Mouse (Mus musculus) subcutaneous adipose tissue, adult 2 months (tissue): ENCODE data around the gene Pigb. TPM values are rescaled to one million over a fixed set of nuclear protein-coding genes. Genes with fewer than 3 reads are reported as not detected.

Experiments used
- polyA plus RNA-seq: library from polyadenylated mRNA; depleted of rRNA; stranded (reverse); fragments of >200 nt; gene quantifications from 2 replicates; pipeline ENCODE4 v1.2.3, GENCODE M21; 2012; ENCODE audit warnings: low replicate concordance; rRNA removed

Gene Pigb
- polyA plus RNA-seq: 9.0 and 16.6 TPM in 2 replicates

DNA sequence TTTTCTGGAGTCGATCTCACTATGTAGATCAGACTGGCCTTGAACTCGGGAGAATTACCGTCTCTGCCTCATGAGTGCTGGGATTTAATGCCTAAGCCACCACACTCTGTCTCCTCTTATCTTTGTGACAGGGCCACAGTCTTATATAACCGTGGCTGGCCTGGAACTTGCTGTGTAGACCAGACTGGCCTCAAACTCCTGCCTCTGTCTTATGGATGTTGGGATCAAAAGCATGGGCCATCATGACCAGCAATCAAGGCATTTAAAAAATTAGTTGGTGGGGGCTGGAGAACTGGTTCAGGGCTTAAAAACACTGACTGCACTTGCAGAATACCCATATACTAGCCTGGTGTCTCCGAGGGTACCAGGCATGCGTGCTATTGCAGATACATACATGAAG, at the start of gene Pigb:
Gene Pigb, minus strand, starts transcription at position 299 of the 400 bp plus-strand sequence.

DNA sequence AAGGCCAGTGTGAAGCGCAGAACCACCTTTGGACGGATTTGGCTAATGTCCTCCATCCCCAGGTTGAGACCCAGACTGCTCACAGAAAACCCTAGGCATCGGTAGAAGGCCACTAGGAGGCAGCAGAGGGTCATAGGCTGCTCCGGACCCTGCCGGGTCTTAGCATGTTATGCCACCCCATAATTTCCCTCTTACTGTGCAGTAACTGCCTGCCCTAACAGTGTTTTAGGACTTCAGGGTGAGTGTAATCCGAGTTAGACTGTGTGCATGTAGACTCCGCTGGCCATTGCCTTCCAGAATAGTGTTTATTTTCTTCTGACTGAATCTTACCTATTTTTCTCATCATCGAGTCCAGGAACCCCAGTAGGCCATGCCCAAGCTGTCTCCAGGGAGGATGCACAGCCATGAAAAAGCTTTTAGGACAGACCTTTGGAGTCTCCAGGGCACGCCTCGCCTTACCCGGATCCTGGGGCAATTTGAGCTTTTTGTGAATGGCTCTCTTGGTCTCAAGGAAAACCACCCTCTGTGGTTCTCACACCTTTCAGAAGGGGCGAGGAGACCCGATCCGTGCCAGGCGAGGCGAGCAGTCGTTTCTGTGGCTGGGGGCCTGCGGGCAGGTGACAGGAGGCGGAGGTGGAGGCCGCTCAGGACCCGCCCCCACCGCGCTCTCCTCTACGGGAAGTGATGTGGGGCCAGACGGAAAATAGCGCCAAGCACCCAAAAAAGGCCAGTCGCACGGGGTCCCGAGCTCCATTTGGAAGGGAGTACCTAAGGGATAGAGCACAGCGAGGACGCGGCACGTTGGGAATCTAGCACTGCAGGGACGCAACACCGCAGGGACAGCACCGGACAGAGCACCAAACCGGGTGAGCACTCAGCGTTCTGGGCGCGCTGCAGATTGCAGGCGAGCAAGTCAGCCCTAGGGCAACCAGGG, 4.2 kb upstream of the Pigb start, which contains the start of gene Rab27a:
Gene Rab27a, plus strand, starts transcription at position 709 of the 934 bp plus-strand sequence.

DNA sequence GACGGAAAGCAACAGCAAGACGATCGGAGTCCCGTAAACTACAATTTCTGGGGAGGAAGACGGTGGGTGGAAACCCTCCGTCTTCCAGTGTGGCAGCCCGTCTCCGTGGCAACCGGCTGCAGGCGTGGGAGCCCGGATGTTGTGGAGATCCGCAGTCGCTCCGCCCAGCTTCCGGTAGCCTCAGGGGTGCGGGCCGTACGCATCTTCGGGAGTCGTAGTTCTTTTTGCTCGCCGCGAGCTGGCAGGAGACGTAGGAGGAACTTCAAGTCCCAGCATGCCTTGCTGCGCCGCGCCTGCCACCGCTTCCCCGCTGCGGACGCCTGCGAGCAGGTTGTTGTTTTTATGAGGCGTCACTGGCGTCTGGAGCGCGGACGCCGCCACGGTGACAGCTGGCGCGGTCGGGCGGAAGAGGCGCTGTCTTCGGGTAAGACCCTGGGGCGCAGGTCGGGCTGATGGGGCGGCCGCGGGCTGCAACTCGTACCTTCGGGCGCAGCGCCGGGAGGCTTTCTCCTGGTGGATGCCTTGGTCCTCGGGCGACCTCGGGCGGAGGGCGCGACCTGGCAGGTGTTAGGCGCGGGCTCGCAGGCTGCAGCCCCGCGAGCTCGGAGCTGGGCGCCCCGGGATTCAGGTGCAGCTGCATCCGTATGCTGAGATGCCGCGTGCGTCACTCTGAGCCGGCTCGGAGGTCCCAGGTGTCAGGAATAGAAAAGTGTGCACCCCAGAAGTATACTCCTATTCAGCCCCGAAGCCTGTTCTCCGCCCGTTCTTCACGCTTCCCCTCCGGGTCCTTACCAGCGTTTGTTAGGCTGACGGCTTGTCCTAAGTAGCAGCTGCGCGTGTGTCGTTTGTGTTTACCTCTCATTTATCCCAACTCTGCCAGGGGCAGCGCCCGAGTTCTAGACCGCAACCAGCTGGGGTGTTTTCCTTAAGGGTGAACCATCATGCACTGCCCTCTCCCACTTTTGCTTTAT, 54.6 kb downstream of the Pigb start, which contains the start of the genes Ccpg1os and Ccpg1:
Gene Ccpg1os, minus strand, starts transcription at position 133 of the 971 bp plus-strand sequence.
Gene Ccpg1, plus strand, starts transcription at position 180 of the 971 bp plus-strand sequence.

DNA sequence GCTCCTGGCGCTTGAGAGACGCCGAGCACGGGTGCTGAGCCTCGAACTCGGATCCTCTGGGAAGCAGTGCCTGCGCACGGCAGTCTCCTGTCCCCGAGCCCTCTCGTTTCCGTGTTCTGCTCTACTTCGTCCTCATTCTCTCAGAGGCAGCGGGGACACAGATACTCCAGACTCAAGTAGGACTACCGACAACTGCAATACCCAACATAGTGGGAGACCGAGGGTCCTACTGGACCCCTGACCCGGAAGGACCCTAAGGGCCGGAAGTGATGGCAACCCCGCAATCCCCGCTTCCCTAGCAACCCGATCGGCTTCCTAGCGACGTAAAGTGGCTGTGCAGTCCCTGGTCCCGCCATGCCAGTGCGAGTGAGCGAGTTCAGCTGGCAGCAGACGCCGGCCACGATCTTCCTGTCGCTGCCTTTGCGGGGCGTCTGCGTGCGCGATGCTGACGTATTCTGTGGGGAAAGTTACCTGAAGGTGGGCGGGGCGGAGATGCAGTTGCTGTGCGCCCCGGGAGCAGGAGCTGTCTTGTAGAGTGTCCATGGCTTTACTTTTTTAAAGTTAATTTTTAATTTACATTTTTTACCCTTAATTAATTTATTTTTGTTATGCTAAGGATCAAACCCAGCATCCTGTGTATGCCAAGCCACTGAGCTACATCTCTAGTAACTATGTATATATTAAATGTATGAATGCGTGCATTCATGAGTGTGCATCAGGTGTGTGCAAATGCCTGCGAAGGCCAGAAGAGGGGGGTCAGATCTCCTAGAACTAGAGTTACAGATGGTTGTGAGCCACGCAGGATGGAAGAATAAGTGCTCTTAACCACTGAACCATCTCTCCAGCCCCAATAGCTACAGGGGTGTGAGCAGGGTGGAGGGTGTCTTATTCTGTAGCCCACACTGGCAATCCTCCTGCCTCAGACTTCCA, 81.4 kb downstream of the Pigb start, which contains the start of the genes Dyx1c1 and Gm44503:
Gene Dyx1c1, plus strand, starts transcription at position 265 of the 930 bp plus-strand sequence.
Gene Gm44503, plus strand, starts transcription at position 332 of the 930 bp plus-strand sequence.

Other genes with a start within 250 kb of the Pigb start
- gene Prtg, start 233.5 kb downstream of the Pigb start, polyA plus RNA-seq: 0.29 and 1.6 TPM in 2 replicates
- 1.3 and 4.2 TPM in 2 replicates for gene Pygo1, start 114.7 kb downstream of the Pigb start, polyA plus RNA-seq
- gene Dyx1c1, start 81.6 kb downstream of the Pigb start, polyA plus RNA-seq: 0.73 and 0.84 TPM in 2 replicates
- not detected in 2 replicates for gene Gm44503, start 81.5 kb downstream of the Pigb start, polyA plus RNA-seq
- gene Ccpg1os, start 55.0 kb downstream of the Pigb start, polyA plus RNA-seq: 16.5 and 18.8 TPM in 2 replicates
- 14.0 and 14.2 TPM in 2 replicates for gene Ccpg1, start 54.9 kb downstream of the Pigb start, polyA plus RNA-seq
- 2.6 and 7.6 TPM in 2 replicates for gene Rab27a, start 4.5 kb upstream of the Pigb start, polyA plus RNA-seq
- 0.09 and 0.12 TPM in 2 replicates for gene Khdc3, start 61.5 kb upstream of the Pigb start, polyA plus RNA-seq
- gene Gm20509, start 62.1 kb upstream of the Pigb start, polyA plus RNA-seq: not detected in 2 replicates
- gene Rsl24d1, start 73.0 kb upstream of the Pigb start, polyA plus RNA-seq: 20.1 and 27.4 TPM in 2 replicates